Mouse (Mus musculus): ENCODE data around the gene Ppp1cc.
"Not testable (repeated sequence)": the region's sequence is repeated elsewhere in the genome, so short reads cannot be mapped to it uniquely, and the experiment has no call there.

Gene Ppp1cc

GRCm38 (mm10) chr5:122212125-122212524 lies 54.0 kb downstream of the Ppp1cc start:
- DNase-seq (ENCODE audit: low read depth, low spot score), result no peak

DNA sequence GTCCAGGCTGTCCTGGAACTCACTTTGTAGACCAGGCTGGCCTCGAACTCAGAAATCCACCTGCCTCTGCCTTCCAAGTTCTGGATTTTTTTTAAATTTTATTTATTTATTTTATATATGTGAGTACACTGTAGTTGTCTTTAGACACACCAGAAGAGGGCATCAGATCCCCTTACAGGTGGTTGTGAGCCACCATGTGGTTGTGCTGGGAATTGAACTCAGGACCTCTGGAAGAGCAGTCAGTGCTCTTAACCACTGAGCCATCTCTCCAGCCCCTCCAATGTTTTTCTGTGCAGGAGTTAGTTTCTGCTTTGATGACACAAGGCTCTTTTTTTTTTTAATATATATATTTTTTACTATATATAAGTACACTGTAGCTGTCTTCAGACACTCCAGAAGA lies 54.7 kb downstream of the Ppp1cc start:
- not testable (repeated sequence) for DNase-seq (ENCODE audit: low read depth, low spot score)

- no peak for DNase-seq (ENCODE audit: low read depth, low spot score)
Measured at GRCm38 (mm10) chr5:122213861-122214260, 55.8 kb downstream of the Ppp1cc start.

DNA sequence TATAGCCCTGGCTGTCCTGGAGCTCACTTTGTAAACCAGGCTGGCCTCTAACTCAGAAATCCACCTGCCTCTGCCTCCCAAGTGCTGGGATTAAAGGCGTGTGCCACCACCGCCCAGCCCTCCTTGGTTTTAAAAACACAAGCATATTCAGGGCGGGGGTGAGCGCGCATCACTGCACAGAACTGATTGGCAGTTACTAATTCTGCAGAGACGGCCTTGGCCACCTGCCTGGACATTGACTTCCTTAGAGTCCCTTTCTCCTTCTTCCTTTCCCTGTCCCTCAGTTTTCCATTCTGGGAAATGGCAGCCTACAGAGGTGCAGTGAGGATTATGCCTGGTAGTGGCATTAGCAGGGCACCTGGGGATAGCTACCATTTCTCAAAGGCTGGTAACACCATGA lies 59.6 kb downstream of the Ppp1cc start:
- no peak for DNase-seq (ENCODE audit: low read depth, low spot score)

- no peak for DNase-seq (ENCODE audit: low read depth, low spot score)
Measured at GRCm38 (mm10) chr5:122218109-122218905, 60.2 kb downstream of the Ppp1cc start.

GRCm38 (mm10) chr5:122218928-122219327 lies 60.9 kb downstream of the Ppp1cc start:
- DNase-seq (ENCODE audit: low read depth, low spot score), result no peak

DNA sequence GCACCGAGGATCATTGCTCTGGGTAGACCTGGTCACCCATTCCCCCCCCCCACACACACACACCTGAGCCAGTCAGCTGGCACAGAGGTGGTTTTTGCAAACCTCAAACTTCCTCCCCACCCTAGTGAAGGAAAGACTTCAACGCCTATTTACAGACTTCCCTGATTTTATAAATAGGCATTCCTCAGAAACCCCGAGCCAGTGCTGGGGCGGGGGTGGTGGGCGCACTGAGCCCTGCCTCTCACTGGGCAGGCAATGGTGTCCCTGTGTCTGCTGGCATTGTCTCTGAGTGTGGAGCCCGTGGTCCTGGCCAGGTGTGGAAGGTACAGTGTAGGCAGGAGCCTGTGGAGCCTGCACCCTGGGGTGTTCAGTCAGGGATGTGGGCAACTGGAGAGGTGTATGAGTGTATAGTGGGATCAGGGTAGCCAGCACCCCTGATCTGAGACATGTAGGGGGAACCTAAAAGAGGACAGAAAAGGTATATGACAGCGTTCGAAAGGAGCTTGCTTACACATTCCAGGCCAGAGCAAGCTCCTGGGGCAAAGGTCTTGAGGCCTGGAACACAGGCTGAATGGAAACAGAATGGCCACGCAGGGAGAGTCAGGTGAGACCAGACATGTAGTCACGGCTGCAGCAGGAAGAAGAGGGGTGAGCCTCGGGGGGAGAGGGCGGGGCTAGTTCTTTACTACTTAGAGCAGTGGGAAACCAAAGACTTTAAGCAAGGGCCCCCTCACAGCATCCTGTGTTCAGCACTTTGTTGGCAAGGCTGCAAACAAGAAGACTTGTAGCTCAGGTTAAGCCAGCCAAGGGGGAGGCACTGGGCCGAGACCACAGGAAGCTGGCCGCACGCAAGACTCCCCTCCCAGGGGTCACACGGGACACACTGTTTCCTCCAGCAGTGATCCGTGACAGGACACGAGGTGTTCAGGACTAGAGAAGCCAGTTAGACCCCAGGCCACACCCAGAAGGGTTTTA lies 61.9 kb downstream of the Ppp1cc start:
- DNase-seq (ENCODE audit: low read depth, low spot score), result no peak

DNA sequence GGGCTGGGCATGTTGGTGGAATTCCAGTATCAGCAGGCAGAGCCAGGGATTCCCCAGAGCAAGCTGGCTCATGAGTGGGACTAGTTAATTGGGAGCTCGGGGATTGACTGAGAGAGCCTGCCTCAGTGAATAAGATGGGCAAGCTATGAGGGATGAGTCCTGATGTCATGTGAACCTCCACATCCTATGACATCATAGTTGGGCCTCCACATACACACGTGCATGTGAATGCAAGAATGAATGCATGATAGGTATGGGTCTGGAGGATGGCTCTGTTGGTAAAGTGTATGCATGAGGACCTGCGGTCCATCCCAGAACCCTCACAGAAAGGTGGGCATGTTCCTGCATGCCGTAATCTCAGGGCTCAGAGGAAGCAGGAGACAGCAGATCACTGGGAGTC lies 63.0 kb downstream of the Ppp1cc start:
- no peak for DNase-seq (ENCODE audit: low read depth, low spot score)

GRCm38 (mm10) chr5:122224291-122224690 lies 66.2 kb downstream of the Ppp1cc start:
- DNase-seq (ENCODE audit: low read depth, low spot score), result no peak

Measured in WW6 (cell line).